Mouse (Mus musculus): ENCODE data around the gene Creb5.

Gene Creb5

DNA sequence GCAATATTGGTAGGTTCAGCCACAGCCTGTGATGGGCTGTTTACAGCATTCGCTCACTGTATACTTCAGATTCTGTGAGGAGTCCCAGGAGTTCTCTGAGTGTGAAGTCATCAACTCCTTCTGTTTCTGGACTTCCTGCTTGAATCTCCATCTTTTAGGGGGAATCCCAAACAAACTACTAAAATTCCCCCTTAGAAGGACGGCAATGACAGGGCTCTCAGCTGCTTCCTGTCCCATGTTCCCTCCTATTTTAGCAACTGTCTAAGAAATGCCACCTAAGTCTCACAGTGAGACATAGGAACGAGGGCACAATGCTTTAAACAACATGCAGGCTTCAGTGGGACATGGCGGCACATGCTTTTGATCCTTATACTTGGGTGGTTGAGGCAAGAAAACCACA lies 204.3 kb downstream of the Creb5 start:
- DNase-seq (ENCODE audit: low spot score), result no peak

DNA sequence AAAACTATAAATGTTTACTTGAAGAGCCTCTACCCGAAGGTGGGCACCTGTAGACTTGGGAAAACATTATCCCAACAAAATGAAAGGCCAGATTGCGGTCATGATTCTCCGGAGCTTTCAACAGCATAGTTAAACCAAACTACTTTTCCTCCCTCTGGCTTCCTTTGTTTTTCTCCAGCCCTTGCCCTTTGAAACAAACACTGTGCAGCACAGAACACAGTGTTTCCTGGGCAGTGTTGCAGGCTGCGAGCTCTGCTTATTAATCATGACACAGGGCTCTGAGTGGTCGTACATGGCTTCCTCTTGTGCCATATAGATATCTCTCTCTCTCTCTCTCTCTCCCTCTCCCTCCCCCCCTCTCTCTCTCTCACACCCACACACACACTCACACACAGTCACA lies 206.8 kb downstream of the Creb5 start:
- DNase-seq (ENCODE audit: low spot score), result no peak

DNA sequence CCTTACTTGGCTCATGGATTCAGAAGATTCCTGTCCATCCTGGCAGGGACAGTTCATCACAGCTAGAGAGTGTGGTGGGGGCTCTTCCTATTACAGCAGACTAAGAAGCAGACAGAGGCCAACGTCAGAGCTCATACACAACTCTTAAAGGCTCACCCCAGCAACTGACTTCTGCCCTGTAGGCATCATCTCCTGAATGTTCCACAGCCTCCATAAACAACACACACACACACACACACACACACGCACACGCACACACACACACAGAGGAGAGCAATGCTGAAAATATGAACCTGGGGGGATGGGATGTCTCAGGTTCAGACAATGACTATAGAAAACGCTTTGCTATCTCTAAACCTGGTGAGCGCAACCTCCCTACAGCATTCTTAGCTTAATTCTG lies 208.6 kb downstream of the Creb5 start:
- DNase-seq (ENCODE audit: low spot score), result no peak

GRCm38 (mm10) chr6:53496325-53496753 lies 209.3 kb downstream of the Creb5 start:
- no peak for DNase-seq (ENCODE audit: low spot score)

- no peak for DNase-seq (ENCODE audit: low spot score)
Observed at GRCm38 (mm10) chr6:53497904-53498536, 210.9 kb downstream of the Creb5 start.

GRCm38 (mm10) chr6:53499621-53500295 lies 212.7 kb downstream of the Creb5 start:
- DNase-seq (ENCODE audit: low spot score), result no peak

DNA sequence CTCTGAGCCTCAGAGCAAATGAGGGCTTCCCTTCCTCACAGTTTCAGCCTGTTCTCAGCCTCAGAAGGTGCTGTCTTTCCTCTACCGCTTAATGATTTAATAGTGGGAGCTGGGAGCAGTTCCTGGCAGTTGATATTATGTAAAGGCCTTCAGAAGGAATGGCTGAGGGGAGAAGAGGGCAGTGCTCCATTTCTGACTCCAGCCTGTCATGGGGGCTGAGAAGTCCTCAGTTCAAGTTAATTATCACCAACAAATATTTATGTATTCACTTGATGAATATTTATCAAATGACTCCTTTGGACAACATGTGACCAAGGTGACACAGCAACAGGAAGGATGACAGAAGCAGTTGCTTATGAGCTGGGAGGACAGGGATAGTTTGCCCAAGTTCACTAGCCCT lies 214.2 kb downstream of the Creb5 start:
- no peak for DNase-seq (ENCODE audit: low spot score)

GRCm38 (mm10) chr6:53506947-53507564 lies 220.0 kb downstream of the Creb5 start:
- no peak for DNase-seq (ENCODE audit: low spot score)

- no peak for DNase-seq (ENCODE audit: low spot score)
Observed at GRCm38 (mm10) chr6:53508847-53509494, 221.9 kb downstream of the Creb5 start.

GRCm38 (mm10) chr6:53510005-53510404 lies 222.9 kb downstream of the Creb5 start:
- DNase-seq (ENCODE audit: low spot score), result no peak

DNA sequence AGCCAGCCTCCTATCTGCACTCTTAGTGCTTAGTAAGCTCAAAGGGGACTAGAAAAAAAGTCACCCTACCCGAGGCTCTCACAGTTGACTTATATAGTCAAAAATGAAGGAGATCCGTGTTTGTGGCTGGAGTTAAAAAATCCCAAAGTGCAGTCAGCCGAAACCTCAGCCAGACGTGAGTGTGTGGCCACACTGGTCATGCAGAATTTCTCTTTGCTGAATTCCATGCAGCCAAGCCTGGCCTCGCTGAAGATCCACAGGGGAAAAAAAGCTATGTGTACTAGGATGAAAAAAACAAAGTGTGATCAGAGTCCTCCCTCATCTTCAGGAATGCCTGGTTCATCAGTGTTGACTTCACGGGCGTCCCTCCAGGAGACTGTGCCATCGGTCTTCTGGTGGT lies 225.2 kb downstream of the Creb5 start:
- no peak for DNase-seq (ENCODE audit: low spot score)

DNA sequence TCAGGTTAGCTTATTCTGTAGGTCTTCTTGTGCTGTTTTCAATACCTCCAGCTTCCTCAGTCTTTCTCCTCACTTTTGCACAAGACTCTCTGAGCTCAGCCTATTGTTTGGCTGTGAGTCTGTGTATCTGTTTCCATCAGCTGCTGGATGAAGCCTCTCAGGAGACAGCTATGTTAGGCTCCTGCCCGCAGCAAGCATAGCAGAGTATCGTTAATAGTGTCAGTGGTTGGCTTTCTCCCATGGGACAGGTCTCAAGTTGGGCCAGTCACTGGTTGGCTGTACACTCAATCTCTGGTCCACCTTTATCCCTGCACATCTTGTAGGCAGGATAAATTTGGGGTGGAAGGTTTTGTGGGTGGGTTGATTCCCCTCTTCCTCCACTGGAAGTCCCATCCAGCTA lies 226.3 kb downstream of the Creb5 start:
- no peak for DNase-seq (ENCODE audit: low spot score)

GRCm38 (mm10) chr6:53514862-53515261 lies 227.8 kb downstream of the Creb5 start:
- no peak for DNase-seq (ENCODE audit: low spot score)

- DNase-seq (ENCODE audit: low spot score), result no peak
Observed at GRCm38 (mm10) chr6:53515611-53516010, 228.5 kb downstream of the Creb5 start.

DNA sequence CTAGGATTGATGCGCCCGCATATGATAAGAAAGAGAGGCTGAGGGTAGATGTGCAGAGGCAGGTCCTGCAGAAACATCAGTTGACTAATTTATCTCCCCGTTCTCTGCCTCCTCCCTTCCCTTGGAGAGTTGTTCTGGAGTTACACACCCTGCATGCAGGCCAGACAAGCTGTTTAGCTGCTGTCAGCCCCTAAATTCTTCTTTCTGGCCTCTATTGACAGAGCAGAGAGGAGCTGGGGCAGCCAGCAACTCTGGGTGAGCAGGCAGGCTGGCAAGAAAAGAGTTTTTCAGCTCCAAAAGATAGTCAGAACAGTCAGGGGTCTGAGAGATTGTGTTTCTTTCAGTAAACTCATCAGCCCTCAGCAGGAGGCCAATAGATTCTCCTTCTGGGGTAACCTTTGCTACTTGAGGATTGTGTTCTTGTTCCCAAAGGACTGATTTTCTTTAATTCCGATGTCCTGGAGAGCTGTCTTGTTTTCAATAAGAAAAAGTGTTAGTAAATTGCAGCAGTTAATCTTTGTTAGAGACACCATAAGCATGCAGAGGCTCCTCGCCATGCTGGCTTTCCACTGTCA lies 230.4 kb downstream of the Creb5 start:
- DNase-seq (ENCODE audit: low spot score), result no peak

DNA sequence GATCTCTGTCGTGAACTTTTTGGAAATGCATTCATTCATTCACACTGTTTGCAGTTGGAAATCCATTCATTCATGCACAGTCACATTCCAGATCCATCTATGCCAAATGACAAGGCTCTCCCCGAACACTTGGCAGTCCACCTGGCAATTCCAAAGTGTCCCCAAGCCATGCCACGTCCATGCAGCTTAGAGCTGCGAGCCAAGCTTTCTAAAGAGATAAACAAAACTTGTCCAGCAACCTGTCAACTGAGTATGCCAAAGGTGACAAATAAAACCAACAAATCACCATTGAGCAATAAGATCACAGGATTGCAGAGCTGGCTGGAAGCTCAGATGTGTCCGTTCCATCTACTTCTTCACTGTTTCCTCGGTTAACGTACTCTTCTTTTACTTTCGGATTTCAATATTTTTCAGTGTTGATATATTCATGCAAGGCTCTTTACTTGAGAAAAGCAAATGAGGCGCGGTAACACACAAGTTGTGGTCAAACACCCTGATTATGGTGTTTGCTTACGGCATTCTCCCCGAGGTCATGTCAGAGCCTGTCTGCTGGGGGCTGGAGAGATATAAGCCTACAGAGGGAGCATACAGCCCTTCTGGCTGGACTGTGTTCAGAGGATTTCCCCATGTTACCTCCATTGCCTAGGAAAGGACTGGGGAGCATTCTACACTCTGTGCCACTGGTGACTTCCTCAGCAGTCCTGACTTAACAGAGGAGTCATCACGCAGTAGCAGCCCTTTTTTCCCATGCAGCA lies 236.8 kb downstream of the Creb5 start:
- DNase-seq (ENCODE audit: low spot score), result no peak

DNA sequence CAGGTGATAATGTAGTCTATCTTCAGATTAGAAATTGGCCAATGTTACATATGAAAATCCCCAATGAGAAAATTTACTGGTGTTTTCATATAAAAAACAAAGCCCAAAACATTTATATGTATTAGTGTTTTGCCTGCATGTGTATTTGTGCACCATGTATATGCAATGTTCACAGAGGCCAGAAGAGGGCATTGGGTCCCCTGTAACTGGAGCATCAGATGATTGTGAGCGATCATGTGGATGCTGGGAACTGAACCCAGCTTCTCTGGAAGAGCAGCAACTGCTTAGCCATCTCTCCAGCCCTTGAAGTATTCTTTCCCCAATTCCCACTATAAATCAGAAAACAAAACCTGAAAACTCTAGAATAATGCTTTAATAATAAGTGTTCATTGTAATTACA lies 239.4 kb downstream of the Creb5 start:
- no peak for DNase-seq (ENCODE audit: low spot score)

DNA sequence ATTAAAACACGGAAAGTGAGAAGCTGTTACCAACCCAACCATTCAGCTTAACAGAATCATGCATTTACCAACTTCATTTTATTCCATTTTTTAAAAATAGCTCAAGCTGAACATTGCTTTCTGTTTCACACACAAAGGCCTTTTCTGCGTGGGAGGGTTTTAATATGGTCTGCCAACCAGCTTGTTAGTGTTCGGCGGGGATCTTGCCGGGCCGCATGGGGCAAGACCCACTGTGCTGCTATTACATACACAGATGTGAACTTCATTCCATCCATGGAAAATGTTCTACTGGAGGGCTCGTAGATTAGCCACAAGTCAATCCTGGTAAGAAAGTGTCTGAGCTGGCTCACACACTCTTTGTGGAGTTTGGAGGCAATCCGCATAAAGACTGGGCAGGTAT lies 243.7 kb downstream of the Creb5 start:
- DNase-seq (ENCODE audit: low spot score), result no peak

DNA sequence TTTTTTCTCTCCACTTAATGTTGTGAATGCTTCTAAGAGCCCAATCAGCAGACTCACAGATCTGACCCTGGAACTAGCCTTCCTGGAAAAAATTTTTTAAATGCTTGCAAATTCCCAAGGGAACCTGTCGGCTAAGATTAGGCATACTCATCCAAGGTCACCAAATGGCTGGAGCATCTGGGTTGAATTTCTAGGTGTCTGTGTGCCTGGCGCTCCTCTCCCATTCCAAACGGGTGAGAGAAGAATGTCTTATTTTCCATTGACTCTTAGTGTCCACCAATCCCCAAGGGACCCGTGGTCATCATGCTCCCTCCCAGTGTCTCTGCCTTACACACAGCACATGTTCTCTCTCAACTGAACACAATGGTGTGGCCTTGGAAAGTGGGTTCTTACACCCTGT lies 244.4 kb downstream of the Creb5 start:
- DNase-seq (ENCODE audit: low spot score), result no peak

DNA sequence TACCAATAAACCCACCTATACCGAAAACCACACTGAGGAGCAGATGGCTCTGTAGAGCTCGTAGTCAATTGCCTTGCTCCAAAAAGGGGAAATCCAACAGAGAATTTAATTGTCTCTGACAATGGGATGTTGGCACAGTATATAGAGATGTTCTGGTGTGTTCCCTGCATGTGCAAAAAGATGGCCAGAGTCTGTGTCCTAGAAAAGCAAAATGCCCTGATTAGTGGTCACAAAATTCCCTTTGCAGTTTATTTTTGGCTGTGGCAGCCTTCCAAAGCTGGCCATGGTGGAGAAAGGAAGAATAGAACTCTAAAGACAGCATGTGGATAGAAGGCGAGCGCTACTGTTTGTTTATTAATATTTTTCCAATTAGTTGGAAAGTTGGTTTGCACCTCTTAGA lies 250.5 kb downstream of the Creb5 start:
- DNase-seq (ENCODE audit: low spot score), result no peak

DNA sequence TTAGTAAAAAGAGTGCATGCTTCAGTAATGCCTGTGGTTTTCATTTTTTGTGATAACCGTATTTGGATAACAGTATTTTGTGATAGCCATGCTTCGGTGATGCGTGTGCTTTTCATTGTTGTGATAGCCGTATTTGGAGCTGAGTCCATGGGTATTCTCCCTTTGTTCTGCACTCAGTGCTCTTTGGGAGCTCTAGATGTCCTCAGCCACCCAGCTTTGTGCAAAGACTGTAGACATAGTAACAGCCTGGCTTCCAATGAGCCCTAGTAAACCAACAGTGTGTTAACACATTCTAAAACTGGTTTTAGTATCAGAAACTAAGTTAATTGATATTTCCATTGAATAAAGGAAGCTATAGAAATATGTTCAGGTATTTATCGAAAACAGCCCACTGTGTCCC lies 254.7 kb downstream of the Creb5 start:
- DNase-seq (ENCODE audit: low spot score), result no peak

DNA sequence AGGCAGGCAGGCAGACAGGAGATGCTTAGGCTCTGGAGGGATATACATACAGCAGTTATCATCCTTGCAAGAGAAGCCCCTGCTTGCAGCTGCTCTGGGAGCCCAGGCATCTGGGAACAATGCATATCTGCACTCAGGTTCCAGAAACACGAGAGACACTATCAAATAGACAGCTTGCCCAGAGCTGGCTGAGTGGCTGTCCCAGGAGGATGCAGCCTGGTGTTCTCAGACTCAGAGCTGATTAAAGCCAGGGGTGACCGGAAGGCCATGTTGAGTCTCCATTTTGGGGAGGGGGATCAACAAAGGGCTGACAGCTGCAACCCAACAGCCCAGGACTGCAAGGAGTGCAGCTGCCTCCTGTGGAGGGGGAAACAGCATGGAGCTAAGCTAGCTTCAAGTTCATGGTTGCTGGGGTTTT lies 258.4 kb downstream of the Creb5 start:
- no peak for DNase-seq (ENCODE audit: low spot score)
